Mouse (Mus musculus) small intestine, adult 2 months (tissue): Measurements from ENCODE around the gene Nptn.

Experiments
- CTCF ChIP-seq: fragments of 200-500 bp; IDR thresholded peaks from 2 replicates; pipeline ENCODE4 v1.5.1; 2012; ENCODE audit warnings: low read depth, mild to moderate bottlenecking, control low read depth, inconsistent platforms, low read length, moderate library complexity, mixed read lengths; ENCODE audit not compliant: insufficient replicate concordance, insufficient read length; ENCODE audit errors: extremely low read depth
- POLR2A ChIP-seq: fragments of 200-500 bp; IDR thresholded peaks from 2 replicates; pipeline ENCODE4 v1.6.1; 2012; ENCODE audit warnings: low read depth, mild to moderate bottlenecking, control low read depth, inconsistent platforms, low read length, moderate library complexity

DNA sequence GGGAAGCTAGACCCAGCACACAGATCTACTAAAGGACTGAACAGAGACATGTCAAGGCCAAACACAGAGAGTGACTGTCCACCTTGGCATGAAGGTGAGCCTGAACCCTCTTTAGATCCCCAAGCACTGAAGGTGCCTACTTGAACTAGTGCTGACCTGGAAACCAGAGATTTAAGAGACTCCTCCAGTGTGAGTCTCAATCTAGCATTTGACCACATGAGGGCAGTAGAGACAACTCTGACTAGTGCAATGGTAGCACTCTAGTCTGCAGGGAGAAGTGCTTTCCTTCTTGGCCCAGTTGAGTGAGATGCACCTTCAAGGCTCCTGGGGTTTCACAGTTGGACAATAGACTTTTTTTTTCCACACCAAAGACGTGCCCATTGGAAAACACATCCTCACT is 47.3 kb upstream of the Nptn start:
- no peak for TF ChIP-seq POLR2A
- TF ChIP-seq CTCF, result peak; percentile 19; the same call in 1 of the 2 replicates
